Mouse (Mus musculus) neutrophil, adult 65 days (primary cell): Measurements from ENCODE around the gene Rcn1. TPM values are rescaled to one million over a fixed set of nuclear protein-coding genes. Genes with fewer than 3 reads are reported as not detected.

Experiments used
- total RNA-seq: library from RNA; stranded (reverse); gene quantifications from 2 replicates; pipeline ENCODE4 v1.2.4, GENCODE M21; 2023

Rcn1 gene
- 7.8 and 8.8 TPM in 2 replicates for total RNA-seq

DNA sequence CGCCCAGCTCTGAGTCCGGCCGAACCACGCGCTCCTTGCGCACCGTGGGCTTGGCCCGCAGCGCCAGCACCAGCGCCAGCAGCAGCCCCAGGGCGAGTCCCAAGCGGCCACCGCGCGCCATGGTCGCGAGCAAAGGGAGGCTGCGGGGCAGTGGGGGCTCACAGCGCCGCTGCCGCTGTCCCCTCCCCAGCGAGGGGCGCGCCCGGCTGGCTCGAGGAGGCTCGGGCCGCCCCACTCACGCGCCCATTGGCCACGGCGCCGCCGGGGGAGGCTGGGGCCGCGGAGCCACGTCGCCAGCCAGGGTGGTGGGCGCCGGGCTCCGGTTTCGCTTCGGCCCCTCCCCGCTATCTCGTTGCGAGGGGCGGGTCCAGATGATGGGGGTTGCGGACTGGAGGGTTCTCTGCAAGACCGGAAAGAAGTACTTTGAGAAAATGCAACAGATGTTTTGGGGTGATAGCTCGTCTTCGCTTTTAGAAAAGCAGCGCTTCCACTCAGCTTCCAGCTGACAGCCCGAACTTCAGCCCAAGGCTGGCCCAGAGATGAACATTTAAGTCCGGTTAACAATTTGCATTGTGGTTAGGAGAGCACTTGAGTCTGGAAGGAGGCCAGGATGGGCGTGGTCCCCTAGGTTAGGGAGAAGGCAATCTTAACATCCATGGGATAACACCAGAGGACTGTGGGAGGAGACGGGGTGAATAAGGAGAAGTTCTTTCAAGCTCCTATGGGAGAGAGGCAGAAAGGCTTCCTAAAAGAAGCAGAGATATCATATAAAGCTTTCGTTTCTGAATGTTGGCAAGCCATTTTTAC, at the start of gene Rcn1:
Gene Rcn1 (minus strand): TSS at position 235 of the 807 bp plus-strand sequence.

Other genes with a start within 250 kb of the Rcn1 start
- gene Them7, start 175.0 kb downstream of the Rcn1 start, total RNA-seq: not detected in 2 replicates